Mouse (Mus musculus) forebrain, embryonic 13.5 days (tissue): ENCODE data around the gene St6galnac5. TPM values are rescaled to one million over a fixed set of nuclear protein-coding genes. Genes with fewer than 3 reads are reported as not detected.
A peak's percentile ranks its signal among the peaks of the same experiment; 100 is the strongest.

Source experiments
- ATAC-seq: fragments of 200-750 bp; cut with Nextera tagmentation; 2 replicates; pipeline ENCODE4 v1.8.0; 2017
- H3K27ac ChIP-seq: fragments of 300-500 bp; sonication (generic); 2 replicates; pipeline ENCODE4 v1.5.1; 2015; ENCODE audit warnings: inconsistent platforms, mild to moderate bottlenecking, moderate library complexity
- H3K27me3 ChIP-seq: fragments of 300-500 bp; sonication (generic); 2 replicates; pipeline ENCODE4 v1.6.1; 2015; ENCODE audit warnings: mild to moderate bottlenecking, inconsistent platforms
- H3K36me3 ChIP-seq: fragments of 300-500 bp; sonication (generic); 2 replicates; pipeline ENCODE4 v1.6.1; 2015; ENCODE audit warnings: mild to moderate bottlenecking, inconsistent platforms; ENCODE audit not compliant: poor library complexity, severe bottlenecking
- H3K4me1 ChIP-seq: fragments of 300-500 bp; sonication (generic); 2 replicates; pipeline ENCODE4 v1.6.1; 2015; ENCODE audit warnings: inconsistent platforms
- H3K4me2 ChIP-seq: fragments of 300-500 bp; sonication (generic); 2 replicates; pipeline ENCODE4 v1.6.1; 2015; ENCODE audit warnings: inconsistent platforms, mild to moderate bottlenecking, moderate library complexity
- H3K4me3 ChIP-seq: fragments of 300-500 bp; sonication (generic); 2 replicates; pipeline ENCODE4 v1.5.1; 2015; ENCODE audit warnings: mild to moderate bottlenecking, inconsistent platforms
- H3K9ac ChIP-seq: fragments of 300-500 bp; sonication (generic); 2 replicates; pipeline ENCODE4 v1.6.1; 2015; ENCODE audit warnings: mild to moderate bottlenecking, inconsistent platforms
- H3K9me3 ChIP-seq: fragments of 300-500 bp; sonication (generic); replicated peaks from 2 replicates; pipeline ENCODE4 v1.6.1; 2016; ENCODE audit warnings: inconsistent platforms
- WGBS: fragments of 180-500 bp; shearing (Covaris S2); methylation state at CpG from one replicate; pipeline ENCODE4 v1.1.7; 2015; 5-methylcytosine and 5-hydroxymethylcytosine counted together
- polyA plus RNA-seq: library from polyadenylated mRNA; unstranded; fragments of >200 nt; fragmentation: Nextera tagmentation; extraction: Ambion mirVana; gene quantifications from 2 replicates; pipeline ENCODE4 v1.2.1, GENCODE M21; 2015

Gene St6galnac5
- 5.7 and 6.7 TPM in 2 replicates for polyA plus RNA-seq

DNA sequence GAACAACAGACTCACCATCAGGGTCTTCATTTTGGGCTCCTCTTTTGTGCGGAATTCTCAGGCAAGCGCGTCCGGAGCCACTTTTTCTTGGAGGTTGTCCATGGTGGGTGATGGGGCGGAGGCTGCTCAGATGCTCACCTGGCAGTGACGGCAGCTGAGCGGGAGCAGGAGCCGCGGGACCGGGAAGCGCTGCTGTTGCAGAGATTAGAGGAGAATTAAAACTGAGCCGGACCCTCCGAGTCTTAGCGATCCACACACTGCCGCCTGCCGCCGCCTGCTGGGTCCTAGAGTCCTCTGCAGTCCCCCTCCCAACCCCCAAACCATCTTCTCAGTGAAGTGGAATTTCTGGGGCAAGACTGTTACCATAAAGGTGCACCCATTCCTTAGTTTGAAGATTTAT, at the start of gene St6galnac5:
Gene St6galnac5, minus strand, starts transcription at position 259 of the 400 bp plus-strand sequence.
- ATAC-seq, result peak; percentile 79
- under 1% methylated on average over 17 of the region's 17 CpGs for WGBS
- no peak within 1 kb of the TSS for H3K27ac ChIP-seq
- no peaks in the 10 kb centered on the region for H3K36me3 ChIP-seq
- peak within 1 kb of the TSS; percentile 97 for H3K4me2 ChIP-seq
- peaks cover 26% of the 10 kb centered on the region for H3K27me3 ChIP-seq
- H3K4me3 ChIP-seq, result peak within 1 kb of the TSS; percentile 59
- peak within 1 kb of the TSS; percentile 67 for H3K9ac ChIP-seq
- H3K4me1 ChIP-seq, result peaks cover 19% of the 10 kb centered on the region
- no peaks in the 10 kb centered on the region for H3K9me3 ChIP-seq

DNA sequence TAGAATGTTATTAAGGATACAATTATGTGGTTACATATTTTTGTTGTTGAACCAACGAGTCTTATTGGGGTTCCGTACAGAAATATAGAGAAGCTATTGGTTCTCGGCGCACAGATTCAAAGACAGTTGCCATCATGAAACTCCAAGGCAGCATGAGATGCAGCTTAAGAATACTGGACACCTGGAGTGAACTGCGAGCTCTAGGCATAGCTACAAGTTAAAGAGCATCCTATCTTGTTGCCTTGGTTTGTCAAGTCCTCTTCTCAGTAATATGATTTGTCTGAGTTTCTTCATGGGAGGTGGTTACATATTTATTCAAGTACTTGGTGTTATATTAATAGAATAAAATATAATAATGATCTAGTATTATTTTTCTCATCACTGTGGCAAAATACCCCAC, 48.7 kb upstream of the St6galnac5 start:
- no peak for ATAC-seq
- 93% methylated on average over 5 of the region's 5 CpGs for WGBS
- H3K9ac ChIP-seq, result no peak overlapping the region

DNA sequence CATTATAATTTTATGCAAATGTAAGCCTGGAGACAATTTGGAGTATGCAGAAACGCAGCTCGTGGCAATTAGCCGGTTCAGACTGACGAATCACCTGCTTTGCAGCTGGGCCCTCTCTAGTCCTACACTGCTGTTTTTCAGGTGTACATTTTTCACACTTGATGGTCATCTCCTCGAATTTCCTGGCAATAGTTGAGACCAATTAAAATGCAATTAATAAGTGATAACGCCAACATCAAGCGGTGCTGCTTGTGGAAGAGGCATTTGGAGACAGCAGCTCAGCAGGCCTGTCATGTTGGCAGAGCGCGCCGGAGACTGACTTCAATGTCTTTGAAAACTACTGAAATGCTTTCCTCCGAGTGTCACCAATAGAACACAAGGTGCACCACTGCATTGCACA, 42.0 kb upstream of the St6galnac5 start:
- Histone ChIP-seq H3K4me2 (no peak overlapping the region), H3K9me3 (no peaks in the 10 kb centered on the region), H3K4me3 (no peak overlapping the region), H3K36me3 (no peaks in the 10 kb centered on the region), H3K27ac (no peak overlapping the region), H3K9ac (no peak overlapping the region), H3K4me1 (no peaks in the 10 kb centered on the region), H3K27me3 (no peaks in the 10 kb centered on the region)
- 68% methylated on average over 11 of the region's 11 CpGs for WGBS
- peak; percentile 33; the same call in 1 of the 2 replicates for ATAC-seq

More for the DNA sequence above, 48.7 kb upstream of the St6galnac5 start:
- Histone ChIP-seq H3K27ac (no peak overlapping the region), H3K27me3 (no peaks in the 10 kb centered on the region), H3K36me3 (no peaks in the 10 kb centered on the region), H3K4me1 (no peaks in the 10 kb centered on the region), H3K4me3 (no peak overlapping the region), H3K9me3 (no peaks in the 10 kb centered on the region), H3K4me2 (no peak overlapping the region)

DNA sequence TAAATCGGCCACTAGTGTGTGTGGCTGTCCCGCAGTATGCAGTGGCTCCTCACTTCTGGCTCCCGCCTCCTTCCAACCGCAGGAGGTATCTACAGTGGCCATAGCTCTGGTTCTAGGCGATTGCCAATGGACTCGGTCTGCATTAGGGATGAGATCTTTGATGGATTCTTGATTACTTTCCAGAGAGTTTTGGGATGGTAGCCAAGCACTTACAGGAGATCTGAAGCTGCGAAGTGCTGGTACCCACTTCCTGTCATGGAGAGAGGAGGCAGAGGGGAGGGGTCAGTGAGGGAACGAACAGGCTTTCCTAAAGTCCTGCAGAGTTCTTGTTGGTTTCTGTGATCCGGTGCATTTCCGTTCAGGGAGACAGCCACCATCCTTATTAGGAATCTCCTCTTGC, 36.0 kb upstream of the St6galnac5 start:
- no peak overlapping the region for H3K27ac ChIP-seq
- H3K4me1 ChIP-seq, result peaks cover 5% of the 10 kb centered on the region; the same call in 1 of the 2 replicates
- no peak overlapping the region for H3K4me2 ChIP-seq
- 58% methylated on average over 10 of the region's 10 CpGs for WGBS
- no peak overlapping the region for H3K4me3 ChIP-seq
- H3K9me3 ChIP-seq, result no peaks in the 10 kb centered on the region
- H3K36me3 ChIP-seq, result no peaks in the 10 kb centered on the region
- no peaks in the 10 kb centered on the region for H3K27me3 ChIP-seq
- H3K9ac ChIP-seq, result no peak overlapping the region
- ATAC-seq, result peak; percentile 36; the same call in 1 of the 2 replicates

DNA sequence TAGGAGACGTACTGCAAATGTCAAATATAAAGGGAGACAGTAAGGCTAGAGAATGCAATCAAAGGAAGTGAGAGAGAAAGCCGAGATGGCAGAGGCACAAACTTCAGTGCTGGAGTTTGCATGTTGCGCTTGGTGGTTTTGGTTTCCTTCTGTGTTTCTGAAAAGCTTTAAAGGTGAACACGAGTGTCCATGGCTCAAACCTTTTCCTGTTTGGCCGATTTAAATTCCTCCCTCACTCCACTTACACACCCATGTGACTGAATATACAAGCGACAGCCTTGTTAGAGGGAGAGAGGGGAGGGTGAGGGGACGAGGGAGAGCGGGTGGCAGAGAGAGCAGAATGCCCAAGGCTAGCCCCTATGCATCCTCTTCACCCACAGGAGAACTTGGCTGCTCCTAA, 34.3 kb upstream of the St6galnac5 start:
- Histone ChIP-seq H3K9me3 (no peaks in the 10 kb centered on the region), H3K4me2 (no peak overlapping the region), H3K9ac (no peak overlapping the region), H3K27me3 (no peaks in the 10 kb centered on the region), H3K4me3 (no peak overlapping the region), H3K4me1 (peaks cover 5% of the 10 kb centered on the region; the same call in 1 of the 2 replicates), H3K27ac (no peak overlapping the region), H3K36me3 (no peaks in the 10 kb centered on the region)
- no peak for ATAC-seq
- 78% methylated on average over 8 of the region's 8 CpGs for WGBS

DNA sequence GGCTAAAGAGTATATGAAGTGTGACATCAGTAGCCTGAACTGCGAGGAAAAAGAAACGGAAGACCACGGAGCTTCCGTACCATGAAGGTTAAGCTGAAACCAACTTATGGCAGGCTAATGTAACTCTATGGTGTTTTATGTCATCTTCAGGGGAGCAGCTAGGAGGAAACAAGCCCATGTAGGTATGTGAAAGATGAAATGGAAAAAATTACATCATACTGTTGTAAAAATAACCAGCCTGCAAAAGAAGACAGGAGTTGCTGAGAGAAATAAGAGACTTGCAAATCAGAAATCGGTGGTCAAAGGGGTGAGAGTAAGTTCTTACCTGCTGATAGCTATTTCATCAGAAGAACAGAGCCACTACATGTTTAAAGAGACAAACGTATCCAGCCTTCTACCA, 24.8 kb upstream of the St6galnac5 start:
- peaks cover 3% of the 10 kb centered on the region; the same call in 1 of the 2 replicates for H3K4me1 ChIP-seq
- no peaks in the 10 kb centered on the region for H3K36me3 ChIP-seq
- H3K4me2 ChIP-seq, result no peak overlapping the region
- H3K27me3 ChIP-seq, result no peaks in the 10 kb centered on the region
- no peak overlapping the region for H3K27ac ChIP-seq
- no peak for ATAC-seq
- H3K9ac ChIP-seq, result no peak overlapping the region
- H3K4me3 ChIP-seq, result no peak overlapping the region
- 88% methylated on average over 6 of the region's 6 CpGs for WGBS
- H3K9me3 ChIP-seq, result no peaks in the 10 kb centered on the region

DNA sequence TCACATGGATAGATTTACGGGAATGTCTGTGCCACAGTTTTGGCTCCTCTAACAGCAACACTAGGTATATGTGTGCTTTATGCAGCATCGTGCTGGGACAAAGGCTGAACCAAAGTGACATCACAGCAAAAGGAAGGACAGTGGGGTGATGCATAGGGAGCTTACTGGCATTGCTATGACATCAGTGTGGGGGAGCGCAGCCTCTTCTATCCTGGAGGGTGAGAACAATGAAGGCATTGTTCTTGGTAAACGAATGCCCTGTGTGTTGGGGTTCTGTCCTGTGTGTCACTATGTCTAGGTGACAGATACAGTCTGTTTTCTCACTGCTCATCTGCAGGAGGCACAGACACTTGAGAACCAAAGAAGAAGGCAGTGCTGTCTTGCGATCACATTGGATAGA, 16.9 kb upstream of the St6galnac5 start:
- Histone ChIP-seq H3K4me1 (0 out of 2 replicates have a peak, but pooled peaks cover 5% of the 10 kb centered on the region), H3K36me3 (no peaks in the 10 kb centered on the region), H3K27ac (no peak overlapping the region), H3K9ac (no peak overlapping the region), H3K9me3 (no peaks in the 10 kb centered on the region), H3K4me3 (no peak overlapping the region), H3K4me2 (no peak overlapping the region), H3K27me3 (no peaks in the 10 kb centered on the region)
- WGBS, result 53% methylated on average over 5 of the region's 5 CpGs
- no peak for ATAC-seq

DNA sequence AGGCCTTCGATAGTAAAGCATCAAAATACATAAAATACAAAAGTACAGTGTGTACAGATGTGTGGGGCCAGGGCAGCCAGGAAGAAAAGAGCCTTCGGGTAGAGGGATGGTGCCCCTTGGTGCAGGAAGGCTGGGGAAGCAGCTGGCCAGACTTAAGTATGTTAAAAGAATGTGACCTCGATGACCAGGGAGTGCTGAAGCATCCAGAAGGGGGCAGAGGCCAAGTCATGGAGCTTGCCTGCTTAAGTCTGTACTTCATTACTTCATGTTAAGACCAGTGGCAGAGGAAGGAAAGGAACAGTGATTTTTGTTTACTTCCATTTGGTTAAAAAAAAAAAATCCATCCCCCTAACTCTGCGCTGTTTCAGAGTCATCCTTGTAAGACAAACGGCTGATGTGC, 16.1 kb upstream of the St6galnac5 start:
- Histone ChIP-seq H3K4me2 (no peak overlapping the region), H3K9ac (no peak overlapping the region), H3K36me3 (no peaks in the 10 kb centered on the region), H3K4me3 (no peak overlapping the region), H3K27me3 (no peaks in the 10 kb centered on the region), H3K27ac (no peak overlapping the region), H3K4me1 (0 out of 2 replicates have a peak, but pooled peaks cover 5% of the 10 kb centered on the region), H3K9me3 (no peaks in the 10 kb centered on the region)
- ATAC-seq, result no peak
- WGBS, result 53% methylated on average over 5 of the region's 5 CpGs

DNA sequence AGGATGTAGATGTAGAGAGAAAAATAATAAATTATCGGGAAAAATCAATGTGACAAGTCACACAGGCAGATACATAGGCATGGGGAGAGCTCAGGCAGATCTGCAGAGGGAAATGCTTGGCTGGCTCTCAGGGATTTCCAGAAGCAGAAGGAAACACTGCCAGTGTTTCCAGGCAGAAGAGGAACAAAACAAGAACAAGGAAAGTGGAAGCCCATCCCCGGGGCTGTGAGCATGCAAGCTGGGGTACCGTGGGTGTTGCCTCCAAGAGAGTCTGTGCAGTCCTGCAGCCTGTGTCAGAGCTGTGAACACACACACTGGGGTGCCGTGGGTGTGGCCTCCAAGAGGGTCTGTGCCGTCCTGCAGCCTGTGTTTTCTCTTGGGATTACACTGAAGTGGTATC, 11.6 kb upstream of the St6galnac5 start:
- Histone ChIP-seq H3K4me1 (no peaks in the 10 kb centered on the region), H3K9ac (no peak overlapping the region), H3K36me3 (no peaks in the 10 kb centered on the region), H3K4me2 (no peak overlapping the region), H3K9me3 (no peaks in the 10 kb centered on the region), H3K27me3 (no peaks in the 10 kb centered on the region), H3K27ac (no peak overlapping the region), H3K4me3 (no peak overlapping the region)
- ATAC-seq, result no peak
- 81% methylated on average over 5 of the region's 5 CpGs for WGBS

DNA sequence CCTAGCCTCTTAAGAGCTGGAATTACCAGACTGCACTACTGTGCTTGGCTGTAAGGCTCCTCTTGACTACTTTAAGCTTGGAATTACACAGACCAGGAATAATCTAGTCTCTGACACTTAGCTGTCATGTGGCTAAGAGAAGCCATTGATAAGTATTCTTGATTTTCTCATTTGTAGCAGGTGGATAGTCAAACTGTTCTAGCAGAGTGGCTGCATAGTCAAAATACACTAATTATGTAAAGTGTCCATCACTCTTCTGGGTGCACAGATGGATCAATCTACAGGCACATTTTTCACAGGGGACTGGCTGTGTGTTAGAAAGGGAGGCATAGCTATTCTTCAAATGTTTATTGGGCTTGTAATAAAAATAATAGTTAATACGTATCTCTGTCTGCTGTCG, 8.7 kb upstream of the St6galnac5 start:
- ATAC-seq, result no peak
- no peaks in the 10 kb centered on the region for H3K36me3 ChIP-seq

DNA sequence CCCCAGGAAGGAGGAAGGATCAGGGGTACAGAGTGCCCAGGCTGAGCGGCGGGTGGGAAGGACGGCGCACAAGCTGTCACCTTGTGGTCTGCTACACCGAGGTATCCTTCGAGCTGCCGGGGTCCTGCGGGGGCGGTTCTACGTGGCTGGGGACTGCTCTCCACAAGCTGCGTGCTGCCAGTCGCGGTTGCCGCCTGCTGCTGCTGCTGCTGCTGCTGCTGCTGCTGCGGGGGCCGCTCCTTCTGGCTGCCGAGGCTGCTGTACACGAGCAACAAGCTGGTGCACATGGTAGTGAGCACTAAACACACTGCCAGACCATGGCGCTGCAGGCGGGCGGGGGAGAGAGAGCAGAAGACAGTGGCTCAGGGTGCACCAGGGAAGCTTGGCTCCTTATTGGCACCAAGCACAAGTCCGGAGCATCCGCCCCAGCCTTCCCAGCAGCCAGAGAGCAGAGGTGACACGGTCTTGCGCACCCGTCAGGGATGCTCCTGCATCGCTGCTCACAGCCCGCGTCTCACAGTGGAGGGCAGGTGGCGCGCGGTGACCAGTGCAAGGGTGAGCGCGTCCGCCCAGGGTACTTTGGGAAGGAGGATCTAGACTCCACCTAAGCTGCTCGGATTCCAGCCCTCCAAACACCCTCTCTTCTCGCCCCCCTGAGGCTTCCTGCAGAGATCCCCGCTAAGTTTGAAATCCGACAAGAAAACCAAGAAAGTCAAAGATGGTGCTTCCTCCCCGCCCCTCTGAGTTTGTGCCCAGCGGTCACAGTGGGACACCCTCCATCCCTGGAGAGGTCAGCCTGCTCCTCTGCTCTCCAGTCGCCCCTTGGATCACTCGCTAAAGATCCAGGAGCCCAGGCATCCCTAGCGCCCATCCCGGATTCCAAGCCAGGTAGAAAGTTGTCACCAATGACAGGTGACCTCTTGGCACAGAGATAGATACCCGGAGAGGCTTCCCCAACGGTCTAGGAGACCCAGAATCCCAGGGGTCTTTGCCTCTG, 770 bp downstream of the St6galnac5 start:
- Histone ChIP-seq H3K9ac (peak overlapping the region; percentile 67), H3K4me2 (peak overlapping the region; percentile 97), H3K4me1 (peaks cover 23% of the 10 kb centered on the region), H3K36me3 (no peaks in the 10 kb centered on the region), H3K27me3 (peaks cover 26% of the 10 kb centered on the region), H3K27ac (no peak overlapping the region), H3K4me3 (peak overlapping the region; percentile 59), H3K9me3 (no peaks in the 10 kb centered on the region)
- 1% methylated on average over 45 of the region's 47 CpGs for WGBS
- peak; percentile 77 for ATAC-seq

More for the DNA sequence above, 8.7 kb upstream of the St6galnac5 start:
- no peaks in the 10 kb centered on the region for H3K4me1 ChIP-seq
- 91% methylated on average over 2 of the region's 2 CpGs for WGBS
- no peak overlapping the region for H3K27ac ChIP-seq
- H3K4me3 ChIP-seq, result no peak overlapping the region
- H3K4me2 ChIP-seq, result no peak overlapping the region
- no peak overlapping the region for H3K9ac ChIP-seq
- H3K27me3 ChIP-seq, result no peaks in the 10 kb centered on the region
- no peaks in the 10 kb centered on the region for H3K9me3 ChIP-seq

DNA sequence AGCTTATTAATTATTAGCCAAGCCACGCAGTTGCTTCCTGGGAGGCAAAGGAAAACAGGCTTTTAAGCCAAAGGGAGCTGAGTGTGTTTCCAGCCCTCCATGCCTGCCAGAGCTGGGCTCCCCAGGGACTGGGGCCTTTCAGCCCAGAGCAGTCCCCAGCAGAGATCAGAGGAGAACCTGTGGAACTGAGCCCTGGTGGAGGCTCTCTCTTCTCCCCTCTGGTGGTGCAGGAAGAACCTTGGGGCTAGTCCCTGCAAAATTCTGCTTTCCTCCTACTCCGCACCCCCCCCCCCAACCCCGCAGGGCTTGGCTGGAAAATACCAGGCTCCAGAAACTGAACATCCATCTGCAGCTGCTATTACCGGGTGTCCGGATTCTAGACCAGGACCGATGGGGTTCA, 1.6 kb downstream of the St6galnac5 start:
- Histone ChIP-seq H3K36me3 (no peaks in the 10 kb centered on the region), H3K27me3 (peaks cover 26% of the 10 kb centered on the region), H3K9me3 (no peaks in the 10 kb centered on the region), H3K4me3 (peak overlapping the region; percentile 59), H3K4me2 (peak overlapping the region; percentile 97), H3K27ac (no peak overlapping the region), H3K4me1 (peaks cover 23% of the 10 kb centered on the region), H3K9ac (peak overlapping the region; percentile 67)
- 0 out of 2 replicates have a peak, but pooled peaks have one; percentile 20 for ATAC-seq
- 4% methylated on average over 5 of the region's 6 CpGs for WGBS
